Mouse (Mus musculus): ENCODE results near the gene Rdh19.

Gene Rdh19

DNA sequence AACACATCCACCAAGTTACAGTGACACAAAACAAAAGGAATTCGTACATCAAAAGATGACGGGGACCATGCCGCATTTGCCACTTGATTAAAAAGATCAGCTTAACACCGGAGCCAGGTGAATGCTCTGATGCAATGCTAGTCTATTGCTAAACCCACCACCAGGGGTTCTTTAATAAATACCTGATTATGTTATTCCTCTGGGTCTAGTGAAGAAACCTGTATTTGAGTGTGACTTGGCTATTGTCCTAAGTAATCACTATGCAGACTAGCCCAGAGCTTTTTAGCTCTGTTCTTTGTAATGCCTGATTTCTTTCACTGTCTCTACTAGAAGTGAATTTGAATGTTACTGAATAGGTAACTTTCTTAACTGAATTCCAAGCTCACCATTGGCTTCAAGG lies 31.3 kb downstream of the Rdh19 start:
- DNase-seq = no peak

DNA sequence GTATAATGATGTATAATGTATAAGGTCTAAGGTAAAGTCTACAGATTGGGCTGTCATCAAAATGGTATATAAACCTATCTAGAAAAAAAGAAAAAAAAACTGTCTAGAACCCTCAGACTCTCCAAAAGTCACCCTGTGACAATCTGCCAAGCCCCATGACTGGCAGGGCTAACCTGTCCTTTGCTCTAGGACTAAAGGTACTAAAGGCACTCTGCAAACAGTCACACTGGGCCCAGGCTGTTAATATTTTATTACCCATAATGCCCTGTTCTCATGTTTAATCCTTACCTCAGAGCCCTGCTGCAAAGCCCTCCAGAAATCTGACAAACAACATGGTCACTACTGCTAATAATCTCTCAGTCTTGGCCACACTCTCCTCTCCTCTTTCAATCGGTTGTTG lies 36.8 kb downstream of the Rdh19 start:
- peak; percentile 46 for DNase-seq

DNA sequence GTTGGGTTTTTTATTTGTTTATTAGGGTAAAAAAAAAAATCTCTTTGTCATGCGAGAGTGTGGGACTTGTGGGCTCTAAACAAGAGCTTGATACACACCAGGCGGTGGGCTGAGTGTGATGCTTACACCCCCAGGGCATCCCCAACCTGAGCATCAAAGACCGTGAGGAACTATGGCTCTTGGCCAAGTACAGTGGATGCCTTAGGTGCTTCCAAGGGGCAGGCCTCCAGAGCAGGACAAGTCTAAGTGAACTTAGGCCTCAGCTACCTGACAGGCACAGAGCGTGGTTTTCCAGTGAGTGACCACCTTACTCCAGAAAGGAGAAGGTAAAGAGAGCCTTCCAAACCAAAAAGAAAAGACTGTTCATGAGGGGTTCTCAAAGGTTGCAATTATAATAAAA lies 37.2 kb downstream of the Rdh19 start:
- peak; percentile 37 for DNase-seq

DNA sequence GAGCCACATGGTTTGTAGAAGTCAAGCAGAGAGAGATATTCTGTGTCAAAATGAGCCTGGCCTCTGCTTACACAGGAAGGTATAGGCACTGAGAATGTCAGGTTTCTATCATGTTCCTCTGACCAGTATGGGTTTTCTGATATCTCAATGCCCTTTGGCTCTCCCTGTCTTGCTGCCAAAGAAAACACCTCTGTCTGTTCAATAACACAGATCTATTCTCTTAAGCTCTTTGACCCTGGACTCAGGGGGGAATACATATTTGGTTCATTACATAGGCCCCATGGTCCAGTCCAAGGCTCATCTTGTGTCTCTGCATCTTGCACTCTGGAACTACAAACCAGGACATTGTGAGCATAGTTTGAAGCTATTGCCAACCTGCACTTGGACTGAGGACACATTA lies 38.9 kb downstream of the Rdh19 start, which contains the start of gene Rdh7:
Gene Rdh7 (minus strand): TSS at position 213 of the 400 bp plus-strand sequence.
- no peak for DNase-seq

DNA sequence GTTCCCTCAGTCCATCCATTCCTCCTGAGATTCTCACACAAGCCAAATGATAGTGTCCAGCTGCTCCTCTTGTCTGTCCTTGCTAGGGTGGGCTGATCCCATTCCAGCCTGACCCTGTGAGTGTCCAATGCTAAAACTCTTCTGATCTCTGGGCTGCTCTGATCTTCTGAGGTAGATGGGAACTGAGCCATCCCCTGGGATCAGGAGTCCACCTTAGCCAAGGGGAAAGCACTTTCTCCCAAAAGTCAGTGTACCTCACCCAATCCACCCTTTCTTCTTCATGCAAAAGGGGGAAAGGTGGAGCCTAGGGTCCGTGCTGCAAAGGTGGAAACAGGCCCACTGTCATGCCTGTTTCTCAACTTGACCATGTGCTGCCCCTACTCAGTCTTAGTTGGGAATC lies 41.8 kb downstream of the Rdh19 start:
- no peak for DNase-seq

DNA sequence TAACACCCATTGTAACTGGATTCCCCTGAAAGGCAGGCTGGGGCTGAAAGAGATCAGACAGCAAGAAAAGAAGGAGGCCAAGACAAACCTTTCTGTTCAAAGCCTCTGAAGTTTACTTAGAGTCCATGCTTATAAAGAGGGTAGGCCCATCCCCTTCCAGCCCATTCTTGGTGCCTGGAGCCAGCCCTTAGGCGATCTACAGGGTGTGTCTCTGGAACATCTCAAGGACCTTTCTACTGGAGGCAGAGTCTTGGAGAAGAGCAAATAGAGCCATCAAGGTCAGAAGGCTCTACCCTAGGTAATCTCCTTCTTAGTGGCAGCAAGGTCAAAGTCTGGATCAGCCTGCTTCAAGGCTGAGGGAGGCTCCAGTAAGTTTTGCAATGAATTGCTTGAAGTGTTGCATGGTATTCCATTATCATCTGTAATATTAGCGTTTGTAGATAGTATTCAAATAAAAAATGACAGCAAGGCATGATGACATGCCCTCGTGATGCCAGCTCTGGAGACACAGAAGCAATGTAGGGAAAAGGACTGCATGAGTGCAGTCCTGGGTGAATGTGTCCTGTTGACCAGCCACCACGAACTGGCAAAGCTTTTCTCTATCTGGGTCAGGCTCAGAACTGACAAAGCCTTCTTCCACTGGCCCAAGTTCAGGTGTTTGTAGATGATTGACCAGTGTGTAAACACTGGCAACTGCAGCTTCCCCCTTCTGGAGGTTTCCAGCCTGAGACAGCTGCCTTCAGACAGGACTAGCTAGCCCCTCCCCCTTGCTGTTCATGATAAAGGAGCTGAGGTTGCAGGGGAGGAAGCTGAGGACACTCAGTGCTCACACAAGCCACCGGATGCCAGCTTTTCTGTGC lies 43.7 kb downstream of the Rdh19 start:
- DNase-seq = peak; percentile 68

DNA sequence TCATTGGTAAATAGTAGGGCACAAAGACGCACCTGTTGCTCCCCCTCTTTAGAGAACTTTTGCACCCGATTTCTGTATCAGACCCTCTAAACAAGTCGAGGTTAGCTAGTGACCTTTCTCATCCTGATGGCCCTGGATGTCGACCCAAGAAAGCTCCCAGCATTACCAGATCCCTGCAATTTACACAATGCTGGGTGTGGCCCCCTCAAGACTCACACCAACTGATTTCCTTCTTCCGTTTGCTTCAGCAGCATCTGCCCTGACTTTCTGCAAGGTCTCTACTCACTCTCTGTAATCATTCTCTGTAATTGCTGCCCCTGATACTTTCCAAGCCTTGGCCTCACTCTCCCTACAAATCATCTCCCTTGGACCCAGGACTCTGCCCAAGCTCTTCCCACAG lies 47.0 kb downstream of the Rdh19 start:
- no peak for DNase-seq

DNA sequence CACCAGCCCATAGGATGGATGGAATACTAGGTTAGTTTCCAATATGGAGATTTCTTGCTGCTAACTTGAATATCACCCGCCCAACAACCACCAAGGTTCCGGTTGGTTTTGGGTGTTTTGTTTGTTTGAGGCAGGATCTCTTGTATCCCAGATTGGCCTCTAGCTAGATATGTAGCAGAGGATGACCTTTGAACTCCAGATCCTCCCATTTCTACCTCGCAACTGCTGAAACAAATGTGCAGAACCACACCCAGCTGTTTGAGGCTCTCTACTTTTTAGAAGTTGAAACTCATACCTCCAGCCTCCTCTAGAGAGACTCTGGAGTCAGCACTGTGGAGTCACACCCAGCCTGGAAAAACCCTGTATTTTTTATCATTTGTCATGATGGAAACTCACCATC lies 47.8 kb downstream of the Rdh19 start:
- DNase-seq = no peak

DNA sequence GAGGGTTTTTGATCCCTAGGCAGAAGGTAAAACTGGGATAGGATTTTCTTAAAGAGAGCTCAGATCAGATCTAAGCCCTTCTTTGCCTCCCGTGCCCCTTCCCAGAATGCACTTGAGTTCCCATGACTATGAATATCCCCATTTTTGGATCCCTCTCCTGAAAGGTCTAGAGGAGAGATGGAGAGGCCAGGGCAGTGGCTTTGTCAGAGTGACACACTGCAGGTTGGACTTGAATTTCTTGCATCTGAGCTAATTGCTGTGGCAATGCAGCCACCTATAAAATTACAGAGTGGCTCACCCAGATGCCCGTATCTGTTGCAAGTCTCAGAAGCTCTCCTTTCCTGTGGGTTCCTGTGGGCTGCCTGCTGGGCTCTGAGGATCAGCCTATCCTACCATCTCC lies 48.5 kb downstream of the Rdh19 start, which contains the start of gene Sdr9c7:
Gene Sdr9c7 (plus strand): TSS at position 301 of the 400 bp plus-strand sequence.
- DNase-seq = no peak

DNA sequence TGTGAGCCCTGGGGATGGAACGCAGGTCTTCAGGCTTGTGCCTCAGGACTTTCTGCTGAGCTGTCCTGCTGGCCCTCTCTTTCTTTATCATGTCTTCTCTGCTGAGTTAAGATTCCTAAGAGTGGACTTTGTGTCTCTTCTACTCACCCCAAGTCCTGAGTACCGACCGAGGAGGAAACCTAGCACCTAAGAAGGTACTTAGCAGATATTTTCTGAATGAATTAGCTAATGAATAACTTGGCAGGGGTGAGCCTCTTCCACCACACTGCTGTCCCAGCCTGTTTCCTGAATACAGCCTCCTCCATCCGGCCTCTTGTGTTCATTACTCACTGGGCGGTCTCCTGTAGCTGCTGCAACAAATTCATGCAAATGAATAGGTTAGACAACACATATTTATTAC lies 50.1 kb downstream of the Rdh19 start:
- DNase-seq = peak; percentile 19

DNA sequence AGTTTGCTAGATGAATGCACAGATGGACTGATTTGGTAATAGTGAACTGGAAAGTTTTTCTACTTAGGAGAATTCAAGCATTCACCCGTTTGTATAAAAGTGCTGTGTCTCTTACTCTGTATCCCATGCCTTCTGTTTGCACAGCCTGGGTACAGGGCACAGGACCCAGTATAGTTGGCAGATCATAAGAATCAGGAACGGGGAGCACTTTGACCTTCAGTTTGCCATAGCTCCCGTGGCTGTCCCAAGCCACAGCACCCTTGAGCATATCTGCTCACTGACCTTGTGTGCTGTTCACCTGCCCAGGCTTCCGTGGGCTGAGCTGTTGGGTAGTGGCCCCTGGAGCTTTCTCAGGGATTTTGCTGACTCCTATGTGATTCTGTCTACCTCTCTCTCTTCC lies 52.0 kb downstream of the Rdh19 start:
- no peak for DNase-seq

DNA sequence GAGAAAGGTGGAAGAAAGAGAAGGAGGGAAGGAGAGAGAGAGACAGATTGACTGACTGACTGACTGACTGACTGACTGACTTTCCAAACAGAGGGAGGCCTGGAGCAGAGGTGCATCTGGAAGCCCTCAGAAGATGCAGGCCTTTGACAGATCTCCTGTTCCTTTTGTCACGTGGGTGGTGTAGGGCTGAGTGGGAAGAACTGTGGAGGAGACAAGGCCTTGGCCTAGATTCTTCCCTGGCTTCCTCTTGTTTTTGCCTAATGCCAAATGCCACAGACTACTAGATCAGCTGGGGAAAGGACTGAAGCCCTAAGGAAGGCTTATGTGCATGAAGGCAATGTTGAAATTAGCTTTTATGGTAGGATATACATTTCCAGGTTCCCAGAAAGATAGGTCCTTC lies 53.4 kb downstream of the Rdh19 start:
- DNase-seq = no peak

DNA sequence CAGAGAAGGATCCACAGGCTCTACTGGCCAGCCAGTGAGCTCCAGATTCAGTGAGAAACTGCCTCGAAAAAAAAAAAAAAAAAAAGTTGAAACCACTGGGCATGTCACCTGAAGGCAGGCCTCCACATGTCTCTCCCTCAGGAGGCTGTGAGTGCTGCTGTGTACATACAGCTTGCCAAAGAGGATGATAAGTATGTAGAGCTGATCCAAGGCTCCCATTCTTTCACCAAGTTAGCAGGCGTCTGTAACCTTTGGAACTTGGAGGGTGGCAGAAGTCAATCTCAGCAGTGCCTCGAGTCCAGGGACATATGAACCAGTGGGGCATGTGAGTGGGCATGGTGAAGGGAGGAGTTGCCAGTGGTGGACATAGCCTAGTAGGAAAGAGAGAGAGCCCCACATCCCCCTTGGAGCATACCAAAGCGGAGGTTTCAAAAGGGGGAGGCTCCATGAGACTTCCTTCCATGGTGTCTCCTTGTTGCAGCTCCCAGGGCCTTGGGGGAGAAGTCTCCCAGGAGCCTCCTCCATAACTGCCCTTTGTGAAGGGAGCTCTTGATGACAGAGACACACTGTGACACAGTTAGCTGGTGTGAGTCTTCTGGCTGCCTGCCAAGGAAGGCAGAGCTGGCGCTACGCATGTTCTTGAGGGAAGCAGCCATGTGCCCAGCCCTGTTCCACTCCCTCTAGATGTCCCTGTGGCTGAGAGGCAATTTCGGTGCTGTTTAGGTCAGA lies 55.2 kb downstream of the Rdh19 start:
- DNase-seq = peak; percentile 53

DNA sequence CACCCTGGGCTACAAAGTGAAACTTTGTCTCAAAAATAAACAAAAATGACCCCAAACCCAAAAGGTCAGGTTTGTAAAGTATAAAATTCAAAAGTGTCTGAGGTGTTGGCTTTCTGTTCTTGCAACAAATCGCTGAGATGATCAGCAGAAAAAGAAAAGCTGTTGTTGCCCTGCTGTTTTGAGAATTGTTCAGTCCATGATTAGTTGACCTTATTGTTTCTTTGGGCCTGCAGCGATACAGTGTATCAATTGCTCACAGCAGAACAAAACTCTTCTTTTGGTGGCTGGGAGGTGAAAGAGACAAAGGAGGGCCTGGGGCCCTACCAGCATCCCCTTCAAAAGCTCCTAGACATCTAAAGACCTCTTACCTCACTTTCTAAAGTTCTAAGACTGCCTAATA lies 56.4 kb downstream of the Rdh19 start:
- DNase-seq = no peak

DNA sequence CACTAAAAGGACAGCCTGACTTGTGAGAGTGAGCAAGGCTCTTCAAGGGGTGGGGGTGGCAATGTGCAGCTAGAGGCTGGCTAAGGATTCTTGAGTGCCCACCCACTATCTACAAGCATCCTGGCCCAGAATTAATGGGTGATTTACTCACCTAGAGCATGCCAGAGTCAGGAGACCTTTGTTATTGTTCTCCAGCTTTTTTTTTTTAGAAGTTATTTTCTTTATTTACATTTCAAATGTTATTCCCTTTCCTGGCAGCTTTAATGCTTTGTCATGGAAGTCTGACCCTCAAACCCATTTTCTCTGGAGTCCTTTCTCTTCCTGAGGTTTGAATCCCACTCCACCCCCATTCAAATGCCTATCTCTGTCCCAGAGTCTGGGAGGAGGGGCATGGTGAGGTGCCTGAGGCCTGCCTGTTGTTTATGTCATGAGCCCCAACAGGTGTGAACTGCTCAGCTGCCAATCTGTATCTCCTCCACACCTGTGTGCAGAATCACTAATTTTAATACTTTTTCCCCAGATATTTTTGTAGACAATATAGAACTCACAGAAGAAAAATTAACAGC lies 57.7 kb downstream of the Rdh19 start:
- DNase-seq = no peak
